Mouse (Mus musculus): ENCODE measurements around the gene Fbxl22. TPM values are rescaled to one million over a fixed set of nuclear protein-coding genes. Genes with fewer than 3 reads are reported as not detected.

The Fbxl22 gene
- 1.7 and 2.2 TPM in 2 replicates for polyA plus RNA-seq (2012; rRNA removed)

GRCm38 (mm10) chr9:66514256-66514770, at the start of gene Fbxl22:
Fbxl22 (minus strand) TSS chr9:66514593.
- TF ChIP-seq POLR2A (IDR thresholded peaks at IDR 0.05; ENCODE audit: borderline replicate concordance, extremely low read depth, insufficient read depth, insufficient read length, poor library complexity, severe bottlenecking) (no peak), CTCF (IDR thresholded peaks at IDR 0.05; ENCODE audit: borderline replicate concordance, extremely low read depth, insufficient read depth, insufficient read length) (peak; percentile 60)
- peak; percentile 44 for DNase-seq (ENCODE audit: low read depth)

- DNase-seq (ENCODE audit: low read depth): no peak
- TF ChIP-seq POLR2A (IDR thresholded peaks at IDR 0.05; ENCODE audit: borderline replicate concordance, extremely low read depth, insufficient read depth, insufficient read length, poor library complexity, severe bottlenecking): no peak
- TF ChIP-seq CTCF (IDR thresholded peaks at IDR 0.05; ENCODE audit: borderline replicate concordance, extremely low read depth, insufficient read depth, insufficient read length): no peak
Observed at GRCm38 (mm10) chr9:66562215-66562614, 47.8 kb upstream of the Fbxl22 start.

- DNase-seq (ENCODE audit: low read depth): no peak
- TF ChIP-seq CTCF (IDR thresholded peaks at IDR 0.05; ENCODE audit: borderline replicate concordance, extremely low read depth, insufficient read depth, insufficient read length): no peak
- TF ChIP-seq POLR2A (IDR thresholded peaks at IDR 0.05; ENCODE audit: borderline replicate concordance, extremely low read depth, insufficient read depth, insufficient read length, poor library complexity, severe bottlenecking): no peak
Observed at GRCm38 (mm10) chr9:66561496-66561895, 47.1 kb upstream of the Fbxl22 start.

- TF ChIP-seq POLR2A (IDR thresholded peaks at IDR 0.05; ENCODE audit: borderline replicate concordance, extremely low read depth, insufficient read depth, insufficient read length, poor library complexity, severe bottlenecking): no peak
- no peak for TF ChIP-seq CTCF (IDR thresholded peaks at IDR 0.05; ENCODE audit: borderline replicate concordance, extremely low read depth, insufficient read depth, insufficient read length)
- peak; percentile 7 for DNase-seq (ENCODE audit: low read depth)
Observed at GRCm38 (mm10) chr9:66560728-66561127, 46.3 kb upstream of the Fbxl22 start.

GRCm38 (mm10) chr9:66560295-66560694, 45.9 kb upstream of the Fbxl22 start:
- TF ChIP-seq CTCF (IDR thresholded peaks at IDR 0.05; ENCODE audit: borderline replicate concordance, extremely low read depth, insufficient read depth, insufficient read length) (no peak), POLR2A (IDR thresholded peaks at IDR 0.05; ENCODE audit: borderline replicate concordance, extremely low read depth, insufficient read depth, insufficient read length, poor library complexity, severe bottlenecking) (no peak)
- DNase-seq (ENCODE audit: low read depth): peak; percentile 89

GRCm38 (mm10) chr9:66558971-66559370, 44.6 kb upstream of the Fbxl22 start:
- DNase-seq (ENCODE audit: low read depth): no peak
- TF ChIP-seq CTCF (IDR thresholded peaks at IDR 0.05; ENCODE audit: borderline replicate concordance, extremely low read depth, insufficient read depth, insufficient read length): no peak
- TF ChIP-seq POLR2A (IDR thresholded peaks at IDR 0.05; ENCODE audit: borderline replicate concordance, extremely low read depth, insufficient read depth, insufficient read length, poor library complexity, severe bottlenecking): no peak

GRCm38 (mm10) chr9:66542785-66543184, 28.4 kb upstream of the Fbxl22 start:
- no peak for DNase-seq (ENCODE audit: low read depth)
- TF ChIP-seq POLR2A (IDR thresholded peaks at IDR 0.05; ENCODE audit: borderline replicate concordance, extremely low read depth, insufficient read depth, insufficient read length, poor library complexity, severe bottlenecking): no peak
- no peak for TF ChIP-seq CTCF (IDR thresholded peaks at IDR 0.05; ENCODE audit: borderline replicate concordance, extremely low read depth, insufficient read depth, insufficient read length)

- DNase-seq (ENCODE audit: low read depth): no peak
- TF ChIP-seq CTCF (IDR thresholded peaks at IDR 0.05; ENCODE audit: borderline replicate concordance, extremely low read depth, insufficient read depth, insufficient read length) (no peak), POLR2A (IDR thresholded peaks at IDR 0.05; ENCODE audit: borderline replicate concordance, extremely low read depth, insufficient read depth, insufficient read length, poor library complexity, severe bottlenecking) (no peak)
Observed at GRCm38 (mm10) chr9:66521595-66521994, 7.2 kb upstream of the Fbxl22 start.

GRCm38 (mm10) chr9:66520299-66520698, 5.9 kb upstream of the Fbxl22 start:
- no peak for DNase-seq (ENCODE audit: low read depth)
- TF ChIP-seq POLR2A (IDR thresholded peaks at IDR 0.05; ENCODE audit: borderline replicate concordance, extremely low read depth, insufficient read depth, insufficient read length, poor library complexity, severe bottlenecking): no peak
- TF ChIP-seq CTCF (IDR thresholded peaks at IDR 0.05; ENCODE audit: borderline replicate concordance, extremely low read depth, insufficient read depth, insufficient read length): no peak

GRCm38 (mm10) chr9:66518901-66519300, 4.5 kb upstream of the Fbxl22 start:
- DNase-seq (ENCODE audit: low read depth): peak; percentile 54
- TF ChIP-seq CTCF (IDR thresholded peaks at IDR 0.05; ENCODE audit: borderline replicate concordance, extremely low read depth, insufficient read depth, insufficient read length) (no peak), POLR2A (IDR thresholded peaks at IDR 0.05; ENCODE audit: borderline replicate concordance, extremely low read depth, insufficient read depth, insufficient read length, poor library complexity, severe bottlenecking) (no peak)

- TF ChIP-seq POLR2A (IDR thresholded peaks at IDR 0.05; ENCODE audit: borderline replicate concordance, extremely low read depth, insufficient read depth, insufficient read length, poor library complexity, severe bottlenecking) (no peak), CTCF (IDR thresholded peaks at IDR 0.05; ENCODE audit: borderline replicate concordance, extremely low read depth, insufficient read depth, insufficient read length) (no peak)
- no peak for DNase-seq (ENCODE audit: low read depth)
Observed at GRCm38 (mm10) chr9:66518251-66518650, 3.9 kb upstream of the Fbxl22 start.

- DNase-seq (ENCODE audit: low read depth): no peak
- TF ChIP-seq CTCF (IDR thresholded peaks at IDR 0.05; ENCODE audit: borderline replicate concordance, extremely low read depth, insufficient read depth, insufficient read length) (no peak), POLR2A (IDR thresholded peaks at IDR 0.05; ENCODE audit: borderline replicate concordance, extremely low read depth, insufficient read depth, insufficient read length, poor library complexity, severe bottlenecking) (no peak)
Observed at GRCm38 (mm10) chr9:66517746-66518145, 3.4 kb upstream of the Fbxl22 start.
